Mouse (Mus musculus): ENCODE measurements around the gene Itpripl1. TPM values are rescaled to one million over a fixed set of nuclear protein-coding genes. Genes with fewer than 3 reads are reported as not detected.
"Not testable (repeated sequence)": the region's sequence is repeated elsewhere in the genome, so short reads cannot be mapped to it uniquely, and the experiment has no call there.

Gene Itpripl1
- polyA plus RNA-seq (2014; fragmentation: Nextera tagmentation; extraction: Ambion mirVana): 11.5 and 11.8 TPM in 2 replicates

DNA sequence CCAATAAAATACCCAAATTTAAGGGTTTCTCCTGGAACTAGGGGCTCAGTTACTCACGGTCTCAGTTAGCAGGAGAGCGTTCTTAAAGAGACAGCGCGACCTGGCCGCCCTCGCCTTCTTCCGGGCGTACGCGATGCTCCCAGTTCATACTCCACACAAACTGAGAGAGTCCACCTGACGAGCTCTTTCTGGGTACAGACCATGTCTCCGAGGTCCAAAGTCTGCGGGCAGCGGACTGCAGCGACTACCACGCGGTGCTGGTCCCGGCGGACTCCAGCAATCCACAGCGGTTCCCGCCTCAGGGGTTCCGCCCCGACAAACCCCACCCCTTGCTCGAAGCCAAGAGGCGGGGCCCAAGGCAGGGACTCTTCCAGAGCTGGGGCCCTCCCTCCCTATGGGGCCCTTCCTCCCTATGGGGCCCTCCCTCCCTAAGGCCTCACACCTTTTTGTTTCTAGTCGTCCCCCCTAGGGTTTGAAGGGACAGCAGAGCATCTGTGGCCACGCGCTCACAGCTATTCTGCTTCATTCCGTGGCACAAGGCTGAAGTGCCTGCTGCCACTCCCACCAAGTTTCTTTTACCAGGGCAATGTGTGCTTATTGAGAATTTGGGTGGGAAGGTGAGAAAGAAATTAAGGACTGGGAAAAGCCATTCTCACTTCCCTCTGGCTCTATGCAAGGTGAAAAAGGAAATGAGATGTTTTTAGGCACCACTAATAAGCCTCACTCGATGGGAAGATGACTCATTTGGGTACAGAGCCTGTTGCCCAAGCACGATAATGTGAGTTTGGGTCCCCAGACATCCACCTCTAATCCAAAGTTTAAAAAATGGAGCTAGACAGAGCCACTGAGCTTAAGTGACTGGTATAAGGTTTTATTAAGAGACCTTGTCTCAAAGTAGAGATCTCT lies at the start of gene Itpripl1:
Itpripl1 (minus strand) TSS at position 285 of the 906 bp plus-strand sequence.
- Histone ChIP-seq H3K27ac (replicated peaks in 1 of 2; ENCODE audit: control insufficient read depth in 1 of 2, insufficient read depth in 1 of 2, low read depth in 2 of 2, low read length in 2 of 2) (no peak within 1 kb of the TSS), H3K4me1 (ENCODE audit: control insufficient read depth in 2 of 2, insufficient read depth in 2 of 2, low read length in 2 of 2) (peaks cover 3 to 10% of the 10 kb centered on the region in 2 experiments)
- WGBS: 3% methylated on average over 31 of the region's 31 CpGs

DNA sequence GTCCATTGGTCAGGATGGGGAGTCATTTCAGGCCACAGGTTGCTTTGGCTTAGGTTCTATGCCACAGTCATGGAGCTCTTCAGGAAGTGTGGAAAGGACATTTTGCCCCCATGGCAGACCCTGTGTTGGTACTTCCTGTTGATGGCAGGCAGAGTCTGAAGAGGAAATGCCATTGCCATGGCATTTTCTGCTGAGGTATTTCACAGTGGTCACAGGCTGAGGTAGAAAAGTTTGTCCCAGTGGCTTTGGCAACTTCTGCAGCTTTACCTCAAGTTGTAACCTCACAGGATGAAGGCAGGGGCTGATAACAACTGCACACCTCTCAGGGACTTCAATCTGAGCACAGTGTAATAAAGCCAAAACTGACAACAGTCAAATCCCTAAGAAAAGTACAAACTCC lies 46.3 kb upstream of the Itpripl1 start:
- no peak overlapping the region for H3K4me2 ChIP-seq (ENCODE audit: low read length)
- H3K9ac ChIP-seq (ENCODE audit: low read length): no peak overlapping the region
- H3K4me1 ChIP-seq (ENCODE audit: control insufficient read depth in 2 of 2, insufficient read depth in 2 of 2, low read length in 2 of 2): no peaks in the 10 kb centered on the region
- H3K9me3 ChIP-seq (ENCODE audit: control insufficient read depth, low read length): no peaks in the 10 kb centered on the region
- no peaks in the 10 kb centered on the region for H3K36me3 ChIP-seq (ENCODE audit: control insufficient read depth, insufficient read depth, low read length)
- H3K27ac ChIP-seq (replicated peaks in 1 of 2; ENCODE audit: control insufficient read depth in 1 of 2, insufficient read depth in 1 of 2, low read depth in 2 of 2, low read length in 2 of 2): no peak overlapping the region
- no peaks in the 10 kb centered on the region for H3K27me3 ChIP-seq (ENCODE audit: control insufficient read depth, insufficient read depth, low read length)
- H3K4me3 ChIP-seq (ENCODE audit: control insufficient read depth in 1 of 2, insufficient read depth in 1 of 2, low read depth in 1 of 2, low read length in 2 of 2): no peak overlapping the region
- ATAC-seq (ENCODE audit: insufficient number of reproducible peaks, insufficient read depth, low FRiP score, low read depth): no peak

More for the DNA sequence above, at the start of gene Itpripl1:
- Histone ChIP-seq H3K27me3 (ENCODE audit: control insufficient read depth, insufficient read depth, low read length) (0 out of 2 replicates have a peak, but pooled peaks cover 7% of the 10 kb centered on the region), H3K4me3 (ENCODE audit: control insufficient read depth in 1 of 2, insufficient read depth in 1 of 2, low read depth in 1 of 2, low read length in 2 of 2) (peak within 1 kb of the TSS; percentile 51 to 70), H3K9me3 (ENCODE audit: control insufficient read depth, low read length) (peaks cover 3% of the 10 kb centered on the region; the same call in 1 of the 2 replicates), H3K36me3 (ENCODE audit: control insufficient read depth, insufficient read depth, low read length) (peaks cover 21% of the 10 kb centered on the region; the same call in 1 of the 2 replicates), H3K4me2 (ENCODE audit: low read length) (peak within 1 kb of the TSS; percentile 82), H3K9ac (ENCODE audit: low read length) (peak within 1 kb of the TSS; percentile 73)
- peak; percentile 86 for ATAC-seq (ENCODE audit: insufficient number of reproducible peaks, insufficient read depth, low FRiP score, low read depth)

DNA sequence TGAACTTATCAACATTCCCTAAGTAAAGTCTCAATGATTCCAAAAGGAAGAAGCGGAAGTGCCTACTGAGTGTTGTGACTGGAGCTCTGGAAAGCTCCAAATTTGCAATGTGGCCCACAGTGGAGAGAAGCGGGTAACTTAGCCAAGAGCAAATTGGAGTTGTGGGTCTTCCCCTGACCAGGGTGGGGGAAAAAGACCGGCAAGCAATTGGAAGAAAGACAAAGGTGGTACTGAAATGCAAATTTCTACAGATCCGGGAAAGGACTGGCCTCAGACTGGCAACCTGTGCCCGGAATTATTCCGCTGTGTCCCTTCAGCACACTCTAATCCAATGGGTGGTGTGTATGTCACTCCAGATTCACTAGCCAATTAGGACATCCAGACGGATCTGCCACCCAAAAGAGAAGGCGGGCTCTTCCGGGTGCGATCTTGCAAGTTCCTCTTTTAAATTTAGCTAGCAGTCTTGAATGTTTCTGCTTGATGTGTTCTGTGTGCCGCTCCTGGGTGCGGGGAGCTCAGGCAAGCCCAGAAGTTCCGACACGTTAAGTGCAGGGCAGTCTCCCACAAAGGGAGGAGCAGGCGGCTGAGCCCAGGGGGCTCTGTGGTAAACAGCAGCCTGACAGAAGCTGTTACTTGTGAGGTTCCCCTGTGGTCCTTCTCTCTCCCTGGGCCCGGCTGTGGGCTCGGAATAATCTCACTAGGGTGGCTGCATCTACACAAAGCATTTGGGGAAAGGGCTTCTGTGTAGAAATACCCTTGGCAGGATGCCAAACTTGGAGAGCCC lies 39.5 kb upstream of the Itpripl1 start:
- H3K4me1 ChIP-seq (ENCODE audit: control insufficient read depth in 2 of 2, insufficient read depth in 2 of 2, low read length in 2 of 2): no peaks in the 10 kb centered on the region
- H3K27ac ChIP-seq (replicated peaks in 1 of 2; ENCODE audit: control insufficient read depth in 1 of 2, insufficient read depth in 1 of 2, low read depth in 2 of 2, low read length in 2 of 2): peak overlapping the region; percentile 84 to 94
- H3K36me3 ChIP-seq (ENCODE audit: control insufficient read depth, insufficient read depth, low read length): no peaks in the 10 kb centered on the region
- no peaks in the 10 kb centered on the region for H3K9me3 ChIP-seq (ENCODE audit: control insufficient read depth, low read length)
- no peaks in the 10 kb centered on the region for H3K27me3 ChIP-seq (ENCODE audit: control insufficient read depth, insufficient read depth, low read length)
- H3K4me3 ChIP-seq (ENCODE audit: control insufficient read depth in 1 of 2, insufficient read depth in 1 of 2, low read depth in 1 of 2, low read length in 2 of 2): peak overlapping the region; percentile 59 to 89
- 2% methylated on average over 17 of the region's 17 CpGs for WGBS
- H3K9ac ChIP-seq (ENCODE audit: low read length): peak overlapping the region; percentile 83
- peak; percentile 97 for ATAC-seq (ENCODE audit: insufficient number of reproducible peaks, insufficient read depth, low FRiP score, low read depth)
- peak overlapping the region; percentile 84 for H3K4me2 ChIP-seq (ENCODE audit: low read length)

DNA sequence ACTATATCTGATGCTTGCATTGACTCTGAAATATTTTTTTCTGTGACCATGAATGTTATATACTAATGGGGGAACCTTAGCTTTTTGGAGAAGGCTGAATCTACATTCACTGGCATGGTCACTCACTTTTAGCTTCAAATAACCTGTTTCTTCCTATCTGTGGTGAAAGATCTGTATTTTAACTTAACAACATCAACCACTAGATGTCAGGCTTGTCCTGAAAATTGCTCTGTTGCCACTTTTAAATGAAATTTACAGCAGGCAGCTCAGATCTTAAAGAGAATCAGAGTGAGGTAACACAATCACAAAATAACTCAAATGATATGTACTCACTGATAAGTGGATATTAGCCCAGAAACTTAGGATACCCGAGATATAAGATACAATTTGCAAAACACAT lies 23.0 kb upstream of the Itpripl1 start:
- H3K4me2 ChIP-seq (ENCODE audit: low read length); H3K27me3 ChIP-seq (ENCODE audit: control insufficient read depth, insufficient read depth, low read length); H3K27ac ChIP-seq (replicated peaks in 1 of 2; ENCODE audit: control insufficient read depth in 1 of 2, insufficient read depth in 1 of 2, low read depth in 2 of 2, low read length in 2 of 2); H3K9ac ChIP-seq (ENCODE audit: low read length); H3K9me3 ChIP-seq (ENCODE audit: control insufficient read depth, low read length); H3K4me3 ChIP-seq (ENCODE audit: control insufficient read depth in 1 of 2, insufficient read depth in 1 of 2, low read depth in 1 of 2, low read length in 2 of 2); H3K36me3 ChIP-seq (ENCODE audit: control insufficient read depth, insufficient read depth, low read length); ATAC-seq (ENCODE audit: insufficient number of reproducible peaks, insufficient read depth, low FRiP score, low read depth); H3K4me1 ChIP-seq (ENCODE audit: control insufficient read depth in 2 of 2, insufficient read depth in 2 of 2, low read length in 2 of 2): not testable (repeated sequence)
- 5% methylated on average over 1 of the region's 1 CpGs for WGBS

DNA sequence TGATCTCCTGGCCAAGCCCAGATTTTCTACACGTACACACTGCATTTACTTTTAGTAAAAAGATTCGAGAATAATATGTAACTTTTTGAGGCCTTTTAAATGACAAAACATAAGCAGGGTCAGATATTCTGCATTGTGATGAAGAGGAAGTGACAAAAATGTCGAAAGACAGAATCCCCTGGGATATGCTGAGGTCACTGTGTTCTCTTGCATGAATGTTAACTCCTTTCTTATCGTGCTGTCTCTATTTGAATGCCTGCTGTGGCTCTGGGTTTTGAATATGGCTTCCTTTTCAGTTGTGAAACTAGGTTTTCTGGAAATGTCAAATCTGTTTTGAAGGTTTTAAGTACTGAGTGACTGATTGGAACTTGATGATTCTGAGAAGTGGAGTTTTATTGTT lies 22.4 kb upstream of the Itpripl1 start:
- 47% methylated on average over 4 of the region's 4 CpGs for WGBS
- H3K4me1 ChIP-seq (ENCODE audit: control insufficient read depth in 2 of 2, insufficient read depth in 2 of 2, low read length in 2 of 2): no peaks in the 10 kb centered on the region
- H3K27me3 ChIP-seq (ENCODE audit: control insufficient read depth, insufficient read depth, low read length): no peaks in the 10 kb centered on the region
- no peak overlapping the region for H3K4me3 ChIP-seq (ENCODE audit: control insufficient read depth in 1 of 2, insufficient read depth in 1 of 2, low read depth in 1 of 2, low read length in 2 of 2)
- H3K36me3 ChIP-seq (ENCODE audit: control insufficient read depth, insufficient read depth, low read length): no peaks in the 10 kb centered on the region
- H3K9ac ChIP-seq (ENCODE audit: low read length): no peak overlapping the region
- no peak overlapping the region for H3K4me2 ChIP-seq (ENCODE audit: low read length)
- no peaks in the 10 kb centered on the region for H3K9me3 ChIP-seq (ENCODE audit: control insufficient read depth, low read length)
- no peak for ATAC-seq (ENCODE audit: insufficient number of reproducible peaks, insufficient read depth, low FRiP score, low read depth)
- no peak overlapping the region for H3K27ac ChIP-seq (replicated peaks in 1 of 2; ENCODE audit: control insufficient read depth in 1 of 2, insufficient read depth in 1 of 2, low read depth in 2 of 2, low read length in 2 of 2)

DNA sequence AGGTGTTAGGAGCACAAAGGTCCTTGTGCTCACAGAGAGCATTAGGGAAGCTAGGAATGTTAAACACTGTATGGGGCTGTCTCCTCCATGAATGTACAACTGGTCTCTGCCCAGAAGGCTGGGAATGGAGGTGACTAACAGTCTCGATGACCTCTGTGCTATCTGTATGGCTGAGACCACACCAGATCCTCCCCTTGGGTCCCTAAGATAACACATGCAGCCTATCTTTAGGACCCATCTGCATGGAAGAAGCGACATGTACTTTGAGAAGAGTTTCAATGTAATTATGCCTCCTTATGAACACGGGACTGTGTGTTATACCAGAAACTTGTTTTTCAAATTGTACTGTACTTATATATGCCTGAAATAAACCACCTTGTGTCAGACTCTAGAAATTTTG lies 2.5 kb upstream of the Itpripl1 start:
- no peak overlapping the region for H3K9ac ChIP-seq (ENCODE audit: low read length)
- H3K4me1 ChIP-seq (ENCODE audit: control insufficient read depth in 2 of 2, insufficient read depth in 2 of 2, low read length in 2 of 2): peaks cover 3 to 10% of the 10 kb centered on the region in 2 experiments
- no peak overlapping the region for H3K4me3 ChIP-seq (ENCODE audit: control insufficient read depth in 1 of 2, insufficient read depth in 1 of 2, low read depth in 1 of 2, low read length in 2 of 2)
- H3K9me3 ChIP-seq (ENCODE audit: control insufficient read depth, low read length): peaks cover 5% of the 10 kb centered on the region; the same call in 1 of the 2 replicates
- no peak overlapping the region for H3K27ac ChIP-seq (replicated peaks in 1 of 2; ENCODE audit: control insufficient read depth in 1 of 2, insufficient read depth in 1 of 2, low read depth in 2 of 2, low read length in 2 of 2)
- H3K27me3 ChIP-seq (ENCODE audit: control insufficient read depth, insufficient read depth, low read length): 0 out of 2 replicates have a peak, but pooled peaks cover 7% of the 10 kb centered on the region
- WGBS: 68% methylated on average over 3 of the region's 3 CpGs
- no peak for ATAC-seq (ENCODE audit: insufficient number of reproducible peaks, insufficient read depth, low FRiP score, low read depth)
- H3K4me2 ChIP-seq (ENCODE audit: low read length): no peak overlapping the region
- H3K36me3 ChIP-seq (ENCODE audit: control insufficient read depth, insufficient read depth, low read length): peaks cover 10% of the 10 kb centered on the region; the same call in 1 of the 2 replicates

DNA sequence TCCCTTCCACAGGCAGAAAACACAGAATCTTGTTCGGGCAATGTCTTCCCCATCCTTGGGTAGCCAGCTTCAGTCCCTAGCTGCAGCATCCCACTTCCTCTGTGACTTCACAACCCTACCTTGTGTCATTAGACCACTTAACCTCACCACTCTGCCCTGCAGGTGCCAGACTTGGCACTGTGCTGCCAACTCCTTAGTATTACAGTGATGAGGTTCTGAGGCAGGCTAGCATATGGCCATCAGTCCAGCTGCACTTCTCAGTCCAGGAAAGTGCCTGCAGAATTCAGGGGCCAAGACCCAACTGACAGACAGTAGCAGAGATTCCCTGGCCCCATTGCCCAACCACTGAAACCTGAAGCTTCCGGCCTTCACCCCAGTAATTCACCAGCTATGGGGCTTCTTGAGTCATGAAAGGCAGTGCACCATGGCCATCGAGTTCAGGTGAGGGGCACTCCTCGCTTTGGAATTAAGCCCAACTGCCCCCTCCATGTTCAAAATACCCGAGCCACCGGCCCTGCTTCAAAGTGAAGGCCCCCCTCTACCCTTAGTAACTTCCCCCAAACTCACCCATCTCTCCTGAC lies 575 bp downstream of the Itpripl1 start:
- no peak overlapping the region for H3K27ac ChIP-seq (replicated peaks in 1 of 2; ENCODE audit: control insufficient read depth in 1 of 2, insufficient read depth in 1 of 2, low read depth in 2 of 2, low read length in 2 of 2)
- WGBS: 14% methylated on average over 6 of the region's 6 CpGs
- ATAC-seq (ENCODE audit: insufficient number of reproducible peaks, insufficient read depth, low FRiP score, low read depth): no peak

More for the DNA sequence above, 575 bp downstream of the Itpripl1 start:
- H3K4me2 ChIP-seq (ENCODE audit: low read length): peak overlapping the region; percentile 82
- peak overlapping the region; percentile 73 for H3K9ac ChIP-seq (ENCODE audit: low read length)
- peak overlapping the region; percentile 51 to 70 for H3K4me3 ChIP-seq (ENCODE audit: control insufficient read depth in 1 of 2, insufficient read depth in 1 of 2, low read depth in 1 of 2, low read length in 2 of 2)
- peaks cover 3% of the 10 kb centered on the region; the same call in 1 of the 2 replicates for H3K9me3 ChIP-seq (ENCODE audit: control insufficient read depth, low read length)
- H3K4me1 ChIP-seq (ENCODE audit: control insufficient read depth in 2 of 2, insufficient read depth in 2 of 2, low read length in 2 of 2): peaks cover 3 to 14% of the 10 kb centered on the region in 2 experiments
- 0 out of 2 replicates have a peak, but pooled peaks cover 7% of the 10 kb centered on the region for H3K27me3 ChIP-seq (ENCODE audit: control insufficient read depth, insufficient read depth, low read length)
- peaks cover 21% of the 10 kb centered on the region; the same call in 1 of the 2 replicates for H3K36me3 ChIP-seq (ENCODE audit: control insufficient read depth, insufficient read depth, low read length)

Measured in heart, embryonic 14.5 days (tissue).